Mouse (Mus musculus) layer of hippocampus, postnatal 36 days (tissue): ENCODE data around the gene Pla2g12a. TPM values are rescaled to one million over a fixed set of nuclear protein-coding genes. Genes with fewer than 3 reads are reported as not detected.

Source experiments
- DNase-seq, 2 experiments: peaks; one replicate each; pipeline ENCODE4 v3.0.0; 2022
- total RNA-seq, 2 experiments: library from RNA; stranded (reverse); gene quantifications; 2 replicates each; pipeline ENCODE4 v1.2.3; 2021

The Pla2g12a gene
- total RNA-seq, 2 experiments from 2014 or later: 24.3 to 27.2 TPM

- peak; percentile 60 to 69 for DNase-seq
Measured at GRCm38 (mm10) chr3:129901271-129901809, 22.9 kb downstream of the Pla2g12a start, which contains the start of gene Casp6. Gene Casp6 (plus strand): TSS chr3:129901425.

DNA sequence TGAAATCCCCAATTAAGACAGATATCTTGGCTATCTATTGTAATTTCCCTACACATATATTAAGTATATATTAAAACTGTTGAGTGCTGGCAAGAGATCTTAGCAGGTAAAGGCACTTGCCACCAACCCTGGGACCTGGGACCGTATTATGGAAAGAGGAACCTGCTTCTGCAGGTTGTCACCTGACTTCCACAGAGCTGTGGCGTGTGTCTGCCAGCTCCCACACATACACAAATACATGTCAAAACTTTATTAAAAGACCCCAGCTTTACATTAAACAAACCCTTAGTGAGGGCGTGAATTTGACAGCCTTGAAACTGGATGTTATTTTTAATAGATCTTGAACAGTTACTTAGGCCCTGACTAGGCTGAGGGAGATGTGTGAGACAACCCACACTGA lies 25.0 kb downstream of the Pla2g12a start:
- DNase-seq: no peak

DNA sequence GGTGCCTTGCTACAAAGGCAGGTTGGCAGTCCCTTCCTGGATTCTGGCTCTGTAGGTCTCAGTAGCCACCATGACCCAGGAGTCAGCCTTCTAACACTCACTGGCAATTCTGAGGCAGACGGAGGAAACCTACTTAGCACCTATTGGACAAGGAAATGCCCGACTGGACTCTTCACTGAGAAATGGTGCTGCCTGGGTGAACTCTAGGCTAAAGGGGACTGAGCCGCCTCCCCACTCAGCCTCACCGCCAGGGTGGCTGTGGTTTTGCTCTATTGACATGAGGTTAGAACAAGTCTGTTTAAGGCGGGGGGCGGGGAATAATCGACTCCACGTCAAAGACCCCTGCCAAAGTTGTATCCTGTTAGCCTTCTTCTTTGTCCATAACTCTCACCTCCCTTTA lies 25.5 kb downstream of the Pla2g12a start:
- no peak for DNase-seq

DNA sequence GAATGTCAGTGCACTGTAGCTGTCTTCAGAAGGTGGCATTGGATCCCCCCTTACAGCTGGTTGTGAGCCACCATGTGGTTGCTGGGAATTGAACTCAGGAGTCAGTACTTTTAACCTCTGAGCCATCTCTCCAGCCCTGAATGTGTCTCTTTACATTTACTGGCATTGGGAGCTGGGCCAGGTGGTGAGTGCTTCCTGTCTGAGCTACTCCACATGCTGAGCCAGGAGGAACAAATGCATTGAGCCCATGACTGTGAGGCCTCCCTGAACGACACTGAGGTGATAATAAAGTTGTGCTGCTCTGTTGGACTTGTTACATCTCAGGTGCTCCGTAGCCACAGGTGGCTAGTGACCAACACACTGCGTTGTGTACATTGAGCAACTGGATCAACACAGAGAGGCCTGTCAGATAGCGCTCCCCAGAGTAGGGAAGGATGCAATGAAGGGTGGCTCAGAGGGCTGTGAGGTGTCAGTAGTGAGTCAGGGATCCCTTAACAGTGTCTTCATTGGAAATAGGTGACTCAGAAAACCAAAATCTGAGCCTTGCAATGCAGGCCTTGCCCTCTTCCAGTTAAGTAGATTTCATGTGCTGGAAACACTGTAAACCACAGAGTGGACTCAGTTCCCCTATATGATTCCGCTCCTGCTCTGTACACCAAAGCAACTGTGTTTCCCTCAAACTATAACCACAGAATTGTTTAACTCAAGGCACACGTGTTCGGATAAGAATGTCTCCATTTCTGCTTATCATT lies 26.2 kb downstream of the Pla2g12a start:
- no peak for DNase-seq

- no peak for DNase-seq
Measured at GRCm38 (mm10) chr3:129912025-129912424, 33.6 kb downstream of the Pla2g12a start.

GRCm38 (mm10) chr3:129913241-129913640 lies 34.8 kb downstream of the Pla2g12a start:
- no peak for DNase-seq

GRCm38 (mm10) chr3:129917424-129917823 lies 39.0 kb downstream of the Pla2g12a start:
- DNase-seq: no peak

DNA sequence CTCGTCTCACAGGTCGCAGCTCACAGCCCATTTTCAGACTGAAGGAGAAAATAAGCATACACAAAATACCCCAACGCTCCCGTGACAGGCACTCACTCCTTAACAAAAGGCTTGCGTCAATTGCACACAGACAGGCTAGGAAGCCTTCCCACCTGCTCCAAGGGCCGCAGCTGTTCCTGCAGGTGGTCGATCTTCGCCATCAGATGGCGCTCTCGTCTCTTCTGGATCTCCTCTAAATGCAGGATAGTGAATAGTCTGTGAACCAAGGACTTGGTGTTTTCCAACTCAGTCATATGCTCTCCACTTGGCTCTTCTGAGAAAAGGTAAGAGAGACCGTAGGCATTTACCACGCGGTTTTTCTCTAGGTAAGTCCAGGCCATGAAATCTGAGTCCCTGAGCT lies 40.0 kb downstream of the Pla2g12a start:
- DNase-seq: peak; percentile 69 to 73

GRCm38 (mm10) chr3:129923581-129923980 lies 45.2 kb downstream of the Pla2g12a start:
- DNase-seq: no peak

GRCm38 (mm10) chr3:129925861-129926260 lies 47.5 kb downstream of the Pla2g12a start:
- DNase-seq: no peak

DNA sequence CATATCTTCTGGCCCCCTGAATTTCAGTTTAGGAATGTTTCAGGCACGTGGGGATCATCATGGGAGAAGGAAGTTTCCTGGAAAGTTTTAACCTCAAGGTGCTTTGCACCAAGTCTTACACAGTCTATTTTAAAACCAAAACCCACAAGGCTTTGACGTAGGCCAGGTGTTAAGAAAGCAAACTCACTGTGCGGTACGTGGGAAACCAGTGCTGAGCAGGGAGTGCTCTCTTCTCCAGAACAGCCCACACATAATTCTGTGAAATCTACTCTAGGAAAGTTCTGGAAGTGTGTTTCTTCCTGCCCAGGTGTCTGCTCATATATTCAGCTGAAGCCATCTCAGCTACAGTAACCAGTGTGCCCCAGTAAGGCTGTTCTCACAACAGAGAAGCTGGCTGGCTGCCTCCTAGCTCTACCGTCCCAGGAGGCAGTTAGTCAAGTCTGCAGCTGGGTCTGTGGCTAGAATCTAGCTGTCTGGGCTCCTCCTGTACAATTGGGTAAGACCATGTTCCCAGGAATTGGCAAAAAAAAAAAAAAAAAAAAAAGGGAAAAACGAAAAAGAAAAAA lies 51.9 kb downstream of the Pla2g12a start:
- no peak for DNase-seq

DNA sequence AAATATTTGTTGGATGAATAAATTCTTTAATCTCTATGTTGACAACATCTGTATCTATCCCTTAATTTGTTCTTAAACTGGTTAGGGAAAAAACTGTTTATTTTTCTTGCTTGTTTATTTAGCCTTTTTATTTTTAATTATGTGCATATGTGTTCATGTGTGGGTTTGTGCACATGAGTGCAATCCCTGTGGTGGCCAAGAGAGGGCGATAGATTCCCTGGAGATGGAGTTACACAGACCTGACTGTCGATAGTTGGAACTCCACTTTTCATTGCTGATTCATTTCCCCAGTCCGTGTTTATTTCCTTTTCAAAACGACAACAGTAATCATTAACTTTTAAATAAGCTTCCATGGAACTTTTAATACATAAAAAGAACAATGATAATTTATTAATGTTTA lies 54.0 kb downstream of the Pla2g12a start:
- DNase-seq: no peak

- no peak for DNase-seq
Measured at GRCm38 (mm10) chr3:129936561-129936960, 58.2 kb downstream of the Pla2g12a start.

DNA sequence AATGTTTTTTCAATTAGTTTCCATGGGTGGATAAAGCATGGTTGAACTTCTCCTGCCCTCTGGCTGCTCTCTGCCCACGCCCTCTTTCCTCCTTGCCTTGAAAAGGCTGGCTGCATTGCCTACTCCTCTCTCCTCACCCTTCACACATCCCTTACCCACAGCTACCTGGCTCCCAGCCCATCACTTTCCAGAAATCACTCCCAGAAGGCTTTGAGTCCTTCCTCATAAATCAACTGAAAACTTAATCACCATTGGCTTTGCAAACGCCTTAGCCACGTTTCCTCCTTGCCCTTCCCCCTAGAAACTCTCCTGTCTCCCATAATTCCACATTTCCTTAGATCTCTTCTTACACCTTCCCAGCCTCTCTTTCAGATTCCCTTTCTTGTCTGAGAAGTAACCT lies 59.4 kb downstream of the Pla2g12a start:
- DNase-seq: no peak

DNA sequence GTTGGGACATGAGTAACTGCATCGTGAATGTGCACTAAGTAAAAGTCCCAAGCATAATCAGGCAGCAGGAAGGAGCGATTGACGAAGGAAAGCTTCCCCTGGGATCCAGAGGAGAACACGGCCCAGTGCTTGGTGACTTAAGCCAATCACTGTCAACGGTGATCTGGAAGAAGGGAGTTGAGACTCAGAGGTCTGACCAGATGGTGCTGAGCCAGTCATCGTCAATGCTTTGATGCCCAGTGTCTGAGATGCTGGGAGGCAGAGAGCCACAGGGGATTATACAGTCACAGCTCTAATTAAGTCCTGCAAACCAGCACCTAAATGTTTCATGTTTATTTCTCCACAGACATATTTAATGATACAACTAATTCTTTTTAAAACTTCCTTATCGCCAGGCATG lies 60.7 kb downstream of the Pla2g12a start:
- DNase-seq: no peak

DNA sequence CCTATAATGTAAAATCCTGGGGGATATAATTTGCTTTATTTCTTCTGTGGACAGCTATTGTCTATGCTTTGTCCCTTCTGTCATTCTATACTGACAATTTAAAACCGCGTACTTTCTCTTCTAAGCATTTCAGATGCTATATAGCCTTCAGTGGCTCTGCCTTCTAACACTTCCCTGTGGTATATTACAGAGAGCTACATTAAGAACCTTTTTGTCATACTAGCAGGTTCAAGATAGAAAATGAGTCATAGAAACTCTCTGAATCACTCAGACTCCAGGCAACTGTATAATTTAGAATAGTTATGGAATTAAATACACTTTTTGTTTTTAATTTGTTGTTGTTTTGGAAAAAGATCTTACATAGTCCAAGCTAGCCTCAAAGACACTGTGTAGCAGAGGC lies 62.4 kb downstream of the Pla2g12a start:
- DNase-seq: no peak

DNA sequence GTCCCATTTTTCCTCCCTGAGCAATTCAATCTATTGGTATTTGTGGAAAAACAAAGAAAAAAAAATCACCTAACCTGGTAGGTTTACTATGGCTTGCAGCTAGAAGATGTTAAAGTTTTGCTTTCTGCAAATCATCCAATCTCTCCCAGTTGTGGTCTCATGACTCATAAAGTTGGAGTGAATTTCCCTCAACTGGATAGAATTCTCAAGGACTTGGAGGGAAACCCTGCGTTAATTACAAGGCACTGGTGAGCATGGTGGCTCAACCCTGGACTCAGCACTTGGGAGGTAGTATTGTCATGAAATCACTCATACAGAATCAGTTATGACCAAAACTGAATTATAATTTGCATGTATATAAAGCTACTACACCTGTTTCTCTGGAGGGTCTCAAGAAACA lies 62.9 kb downstream of the Pla2g12a start:
- no peak for DNase-seq

GRCm38 (mm10) chr3:129943813-129944212 lies 65.4 kb downstream of the Pla2g12a start:
- DNase-seq: no peak

Other genes with a start within 250 kb of the Pla2g12a start
- 1 to 10 TPM; 1.2 to 2.0 TPM for gene Egf, start 123.3 kb upstream of the Pla2g12a start, total RNA-seq
- gene Lrit3, start 74.6 kb upstream of the Pla2g12a start, total RNA-seq: not detected
- under 1 TPM; 0.45 to 0.66 TPM for gene Rrh, start 56.0 kb upstream of the Pla2g12a start, total RNA-seq
- gene Gar1, start 47.2 kb upstream of the Pla2g12a start, total RNA-seq: 10 to 100 TPM; 43.8 to 45.6 TPM
- not detected for gene Cfi, start 42.7 kb upstream of the Pla2g12a start, total RNA-seq
- 1 to 10 TPM; 7.0 to 8.6 TPM for gene Casp6, start 22.8 kb downstream of the Pla2g12a start, total RNA-seq
- gene Mcub, start 91.6 kb downstream of the Pla2g12a start, total RNA-seq: 1 to 10 TPM; 3.0 to 3.2 TPM
- 10 to 100 TPM; 58.6 to 65.4 TPM for gene Sec24b, start 182.9 kb downstream of the Pla2g12a start, total RNA-seq